Mouse (Mus musculus): ENCODE results near the gene Epb42. TPM values are rescaled to one million over a fixed set of nuclear protein-coding genes. Genes with fewer than 3 reads are reported as not detected.
A peak's percentile ranks its signal among the peaks of the same experiment; 100 is the strongest.
"Not testable (repeated sequence)": the region's sequence is repeated elsewhere in the genome, so short reads cannot be mapped to it uniquely, and the experiment has no call there.

Epb42 gene
- polyA plus RNA-seq, 1 experiment from 2014 or later, result 0.35 TPM

DNA sequence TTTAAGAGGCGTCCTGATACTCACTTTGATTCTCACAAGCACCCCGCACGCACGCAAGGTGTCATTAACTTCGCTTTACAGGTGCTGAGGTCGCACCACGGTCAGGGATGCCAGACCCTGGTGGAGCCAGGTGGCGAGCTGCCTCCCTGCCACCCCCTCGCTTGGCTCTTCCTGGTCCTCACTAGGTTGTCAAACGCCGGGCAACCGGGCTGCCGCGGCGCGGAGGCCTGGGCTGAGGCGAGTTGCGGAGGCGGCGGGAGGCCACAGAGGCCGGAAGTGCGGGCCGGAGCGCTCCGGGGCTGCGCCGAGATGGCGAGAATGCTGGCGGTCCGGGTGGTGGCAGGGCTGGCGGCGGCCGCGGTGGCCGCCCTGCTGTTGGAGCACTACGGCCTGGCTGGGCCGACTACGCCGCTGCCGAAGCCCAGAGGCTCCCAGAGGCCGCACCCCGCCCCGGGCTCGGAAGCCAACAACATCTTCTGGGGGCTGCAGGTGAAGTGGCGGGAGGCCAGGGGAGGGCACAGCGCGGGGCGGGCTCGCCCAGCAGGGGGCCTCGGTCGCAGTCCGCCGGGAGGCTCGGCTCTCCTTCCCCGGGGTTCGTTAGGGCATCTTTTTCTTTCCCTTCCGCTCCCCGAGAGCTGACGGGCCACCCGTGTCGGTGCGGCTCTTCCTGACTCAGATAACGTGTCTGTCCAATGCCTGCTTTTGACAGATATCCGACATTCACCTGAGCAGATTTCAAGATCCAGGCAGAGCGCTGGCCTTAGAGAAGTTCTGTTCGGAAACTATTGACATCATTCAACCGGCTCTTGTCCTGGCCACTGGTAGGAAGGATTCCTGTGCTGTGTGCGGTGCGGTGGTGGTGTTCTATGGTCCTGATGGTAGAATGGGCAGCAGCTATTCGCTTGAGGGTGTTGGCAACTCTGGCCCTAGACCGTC, 59.6 kb downstream of the Epb42 start, which contains the start of gene Tmem62:
Tmem62 (plus strand) TSS at position 28 of the 936 bp plus-strand sequence.
- H3K27me3 ChIP-seq, result no peaks in the 10 kb centered on the region
- WGBS, result under 1% methylated on average over 67 of the region's 71 CpGs
- H3K4me1 ChIP-seq (replicated peaks), result peaks cover 13% of the 10 kb centered on the region
- peak; percentile 83 for ATAC-seq (ENCODE audit: low FRiP score, low read depth)
- H3K27ac ChIP-seq (replicated peaks), result peak within 1 kb of the TSS; percentile 89
- H3K4me2 ChIP-seq, result peak within 1 kb of the TSS; percentile 93
- 0 out of 2 replicates have a peak, but pooled peaks cover 9% of the 10 kb centered on the region for H3K36me3 ChIP-seq
- no peaks in the 10 kb centered on the region for H3K9me3 ChIP-seq
- H3K9ac ChIP-seq, result peak within 1 kb of the TSS; percentile 88
- peak within 1 kb of the TSS; percentile 79 for H3K4me3 ChIP-seq

DNA sequence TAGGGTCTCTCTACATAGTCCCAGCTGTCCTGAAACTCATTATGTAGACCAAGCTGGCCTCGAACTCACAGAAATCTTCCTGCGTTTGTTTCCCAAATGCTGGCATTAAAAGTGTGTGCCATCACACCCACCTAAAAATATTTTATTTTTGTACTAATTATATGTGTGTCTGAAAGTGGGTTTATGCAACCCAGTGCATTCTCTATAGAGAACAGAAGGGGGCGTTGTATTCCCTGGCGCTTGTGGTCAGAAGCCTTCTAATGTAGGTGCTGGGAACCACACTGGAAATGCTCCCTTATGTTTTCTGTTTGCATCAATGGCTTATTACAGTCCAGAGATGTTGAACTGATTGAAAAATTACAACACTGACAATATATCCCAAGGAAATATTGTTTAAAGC, 60.6 kb downstream of the Epb42 start:
- Histone ChIP-seq H3K4me2 (peak overlapping the region; percentile 93), H3K4me3 (no peak overlapping the region), H3K4me1 (replicated peaks) (peaks cover 19% of the 10 kb centered on the region), H3K9ac (no peak overlapping the region), H3K36me3 (0 out of 2 replicates have a peak, but pooled peaks cover 4% of the 10 kb centered on the region), H3K27ac (replicated peaks) (no peak overlapping the region), H3K27me3 (no peaks in the 10 kb centered on the region), H3K9me3 (no peaks in the 10 kb centered on the region)
- ATAC-seq (ENCODE audit: low FRiP score, low read depth), result no peak
- WGBS, result 51% methylated on average over 4 of the region's 4 CpGs

DNA sequence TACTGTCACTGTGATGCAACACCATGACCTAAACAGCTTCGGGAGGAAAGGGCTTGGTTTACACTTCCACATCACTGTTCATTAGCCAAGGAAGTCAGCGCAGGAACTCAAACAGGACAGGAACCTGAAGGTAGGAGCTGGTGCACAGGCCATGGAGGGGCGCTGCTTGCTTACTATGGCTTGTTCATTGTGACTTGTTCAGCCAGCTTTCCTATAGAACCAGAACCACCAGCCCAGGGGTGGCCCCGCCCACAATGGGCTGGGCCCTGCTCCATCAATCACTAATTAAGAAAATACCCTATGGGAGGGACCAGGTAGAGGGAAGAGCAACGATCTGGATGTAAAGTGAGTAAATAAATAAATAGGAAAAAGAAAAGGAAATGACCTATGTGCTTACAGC, 63.9 kb downstream of the Epb42 start:
- Histone ChIP-seq H3K27ac (replicated peaks) (no peak overlapping the region), H3K4me3 (no peak overlapping the region), H3K36me3 (no peaks in the 10 kb centered on the region), H3K4me1 (replicated peaks) (peaks cover 32% of the 10 kb centered on the region), H3K4me2 (peak overlapping the region; percentile 4; the same call in 1 of the 2 replicates), H3K9ac (no peak overlapping the region), H3K27me3 (no peaks in the 10 kb centered on the region), H3K9me3 (no peaks in the 10 kb centered on the region)
- no peak for ATAC-seq (ENCODE audit: low FRiP score, low read depth)
- WGBS, result 21% methylated on average over 5 of the region's 5 CpGs

DNA sequence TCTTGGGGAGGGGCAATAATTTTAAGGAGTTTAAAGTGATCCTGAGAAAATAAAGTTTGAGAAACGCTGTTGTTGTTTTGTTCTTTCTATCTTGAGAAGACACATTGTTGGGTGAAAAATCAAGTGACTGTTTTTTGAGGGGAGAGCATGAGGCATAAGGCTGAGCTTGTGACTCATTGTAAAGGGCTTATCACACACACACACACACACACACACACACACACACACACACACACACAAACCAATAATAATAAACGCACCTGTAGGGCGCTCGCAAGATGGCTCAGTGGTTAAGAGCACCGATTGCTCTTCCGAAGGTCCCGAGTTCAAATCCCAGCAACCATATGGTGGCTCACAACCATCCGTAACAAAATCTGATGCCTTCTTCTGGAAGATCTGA, 64.6 kb downstream of the Epb42 start:
- WGBS, result 97% methylated on average over 8 of the region's 8 CpGs
- H3K27ac ChIP-seq (replicated peaks); H3K27me3 ChIP-seq; H3K4me2 ChIP-seq; H3K4me3 ChIP-seq; H3K36me3 ChIP-seq; H3K9ac ChIP-seq; ATAC-seq (ENCODE audit: low FRiP score, low read depth); H3K9me3 ChIP-seq: not testable (repeated sequence)
- peaks cover 33% of the 10 kb centered on the region for H3K4me1 ChIP-seq (replicated peaks)

DNA sequence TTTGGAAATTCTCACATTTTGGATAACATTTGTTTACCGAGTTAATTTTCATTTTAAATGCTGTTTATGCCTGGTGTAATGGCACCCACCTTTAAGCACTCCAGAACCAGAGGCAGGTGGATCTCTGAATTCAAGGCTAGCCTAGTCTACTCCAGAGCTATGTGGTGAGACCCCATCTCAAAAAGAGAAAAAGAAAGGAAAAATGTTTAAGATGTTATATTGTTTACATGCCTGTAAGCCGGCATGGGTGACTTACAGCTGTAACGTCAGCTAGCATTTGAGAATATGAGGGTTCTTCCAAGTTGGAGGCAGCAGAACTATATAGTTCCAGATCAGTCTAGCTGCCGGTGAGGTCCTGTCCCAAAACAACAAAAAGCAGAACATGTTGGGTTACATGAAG, 65.1 kb downstream of the Epb42 start:
- H3K4me3 ChIP-seq, result no peak overlapping the region
- H3K27ac ChIP-seq (replicated peaks), result no peak overlapping the region
- ATAC-seq (ENCODE audit: low FRiP score, low read depth), result no peak
- no peak overlapping the region for H3K4me2 ChIP-seq
- WGBS, result 90% methylated on average over 4 of the region's 4 CpGs
- H3K27me3 ChIP-seq, result no peaks in the 10 kb centered on the region
- H3K36me3 ChIP-seq, result no peaks in the 10 kb centered on the region
- H3K4me1 ChIP-seq (replicated peaks), result peaks cover 33% of the 10 kb centered on the region
- H3K9me3 ChIP-seq, result no peaks in the 10 kb centered on the region
- no peak overlapping the region for H3K9ac ChIP-seq

DNA sequence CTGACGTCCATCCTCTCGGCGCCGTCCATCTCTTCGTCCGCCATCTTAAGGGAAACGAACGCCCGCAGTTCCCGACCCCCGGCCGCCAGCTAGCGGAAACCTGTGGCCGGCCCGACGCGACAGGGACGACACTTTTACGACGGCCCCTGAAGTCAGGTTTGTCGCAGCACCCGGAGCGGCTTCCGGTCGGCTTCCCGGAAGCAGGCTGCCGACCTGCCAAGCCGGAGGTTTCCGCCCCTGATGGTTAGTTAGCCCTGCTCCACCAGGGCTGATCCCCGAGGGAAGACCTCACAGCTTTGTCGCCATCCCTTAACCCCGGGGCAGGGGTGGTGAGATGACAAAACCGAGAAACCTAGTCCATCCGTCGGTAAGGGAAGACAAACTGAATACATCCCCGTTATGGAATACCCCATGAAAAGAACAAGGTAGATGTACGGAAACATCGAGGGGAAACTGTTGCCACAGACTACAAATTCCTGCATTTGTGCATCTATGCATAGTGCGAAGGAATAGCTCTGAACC, 66.3 kb downstream of the Epb42 start, which contains the start of gene Ubr1:
Ubr1 (minus strand) TSS at position 157 of the 522 bp plus-strand sequence.
- Histone ChIP-seq H3K4me3 (peak within 1 kb of the TSS; percentile 73), H3K36me3 (no peaks in the 10 kb centered on the region), H3K9ac (peak within 1 kb of the TSS; percentile 80), H3K27me3 (no peaks in the 10 kb centered on the region), H3K4me1 (replicated peaks) (peaks cover 28% of the 10 kb centered on the region), H3K4me2 (peak within 1 kb of the TSS; percentile 61), H3K27ac (replicated peaks) (peak within 1 kb of the TSS; percentile 88), H3K9me3 (no peaks in the 10 kb centered on the region)
- peak; percentile 93 for ATAC-seq (ENCODE audit: low FRiP score, low read depth)
- under 1% methylated on average over 39 of the region's 39 CpGs for WGBS

DNA sequence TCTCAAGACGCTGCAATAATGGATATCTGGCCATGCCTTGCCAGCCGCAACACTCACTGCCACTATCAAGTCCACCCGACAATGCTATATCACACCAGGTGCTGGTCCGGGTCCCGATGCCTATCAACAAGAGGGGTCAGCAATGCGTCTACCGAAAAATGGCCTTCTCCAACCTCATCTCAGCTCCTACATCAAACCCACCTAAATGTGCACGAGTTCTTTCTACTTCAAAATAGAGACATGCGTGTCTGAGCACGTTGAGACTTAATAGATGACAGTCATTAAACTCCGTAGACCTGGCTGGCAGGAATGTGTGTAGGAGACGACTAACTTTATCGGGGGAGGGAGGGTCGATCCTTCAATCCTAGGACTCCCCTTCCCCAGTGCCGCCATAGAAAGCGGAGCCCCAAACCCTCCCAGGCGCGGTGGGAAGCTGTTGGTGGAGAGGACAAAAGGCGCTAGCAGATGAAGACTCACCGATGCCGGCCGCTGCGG, 66.8 kb downstream of the Epb42 start:
- Histone ChIP-seq H3K9me3 (no peaks in the 10 kb centered on the region), H3K27me3 (no peaks in the 10 kb centered on the region), H3K9ac (peak overlapping the region; percentile 80), H3K4me2 (peak overlapping the region; percentile 61), H3K36me3 (no peaks in the 10 kb centered on the region), H3K27ac (replicated peaks) (peak overlapping the region; percentile 88), H3K4me1 (replicated peaks) (peaks cover 28% of the 10 kb centered on the region), H3K4me3 (peak overlapping the region; percentile 73)
- under 1% methylated on average over 23 of the region's 23 CpGs for WGBS
- ATAC-seq (ENCODE audit: low FRiP score, low read depth), result peak; percentile 39; the same call in 1 of the 2 replicates

Small RNAs within 50 kb of the gene (microRNA-seq; reads per million reads assigned to microRNA genes)
- not detected for gene Gm44325

Other genes starting within 250 kb of the Epb42 start
- gene Cdan1, start 186.9 kb downstream of the Epb42 start, polyA plus RNA-seq (2015; fragmentation: Nextera tagmentation; extraction: Ambion mirVana), result 5.7 and 7.9 TPM in 2 replicates
- gene Ttbk2, start 186.5 kb downstream of the Epb42 start, polyA plus RNA-seq (2015; fragmentation: Nextera tagmentation; extraction: Ambion mirVana), result 12.3 and 12.4 TPM in 2 replicates
- 30.7 and 30.9 TPM in 2 replicates for gene Ubr1, start 66.4 kb downstream of the Epb42 start, polyA plus RNA-seq (2015; fragmentation: Nextera tagmentation; extraction: Ambion mirVana)
- 12.4 and 14.1 TPM in 2 replicates for gene Tmem62, start 60.1 kb downstream of the Epb42 start, polyA plus RNA-seq (2015; fragmentation: Nextera tagmentation; extraction: Ambion mirVana)
- gene Ccndbp1, start 28.7 kb downstream of the Epb42 start, polyA plus RNA-seq (2015; fragmentation: Nextera tagmentation; extraction: Ambion mirVana), result 74.5 and 77.2 TPM in 2 replicates
- 0.05 TPM in 1 of 2 replicates, not detected in the other for gene Tgm5, start 48.8 kb upstream of the Epb42 start, polyA plus RNA-seq (2015; fragmentation: Nextera tagmentation; extraction: Ambion mirVana)
- 0.07 TPM in 1 of 2 replicates, not detected in the other for gene Tgm7, start 72.7 kb upstream of the Epb42 start, polyA plus RNA-seq (2015; fragmentation: Nextera tagmentation; extraction: Ambion mirVana)
- gene Adal, start 103.4 kb upstream of the Epb42 start, polyA plus RNA-seq (2015; fragmentation: Nextera tagmentation; extraction: Ambion mirVana), result 26.9 and 27.7 TPM in 2 replicates
- gene Lcmt2, start 103.6 kb upstream of the Epb42 start, polyA plus RNA-seq (2015; fragmentation: Nextera tagmentation; extraction: Ambion mirVana), result 19.0 and 21.0 TPM in 2 replicates
- gene Tubgcp4, start 133.6 kb upstream of the Epb42 start, polyA plus RNA-seq (2015; fragmentation: Nextera tagmentation; extraction: Ambion mirVana), result 45.5 and 47.1 TPM in 2 replicates
- 7.0 and 7.1 TPM in 2 replicates for gene Zscan29, start 134.1 kb upstream of the Epb42 start, polyA plus RNA-seq (2015; fragmentation: Nextera tagmentation; extraction: Ambion mirVana)
- 148 and 171 TPM in 2 replicates for gene Trp53bp1, start 234.3 kb upstream of the Epb42 start, polyA plus RNA-seq (2015; fragmentation: Nextera tagmentation; extraction: Ambion mirVana)

All from hindbrain, embryonic 15.5 days (tissue).